Mouse (Mus musculus): ENCODE measurements at regions not wholly inside any gene's neighbourhood (a gene's known extent, or its start where the extent isn't known, plus 50 kb on each side); places are given as distances from the start of the nearest gene placed in this dataset.
"Not testable (repeated sequence)": the region's sequence is repeated elsewhere in the genome, so short reads cannot be mapped to it uniquely, and the experiment has no call there.

- not testable (repeated sequence) for DNase-seq (ENCODE audit: low spot score)
These were observed 621.3 kb upstream of the Dsel start for GRCm38 (mm10) chr1:112486046-112486445.

GRCm38 (mm10) chr1:112456047-112456446, 591.3 kb upstream of the Dsel start:
- peak; percentile 74 for DNase-seq (ENCODE audit: low spot score)

GRCm38 (mm10) chr1:112452390-112452789, 587.7 kb upstream of the Dsel start:
- no peak for DNase-seq (ENCODE audit: low spot score)

GRCm38 (mm10) chr1:112451622-112452021, 586.9 kb upstream of the Dsel start:
- DNase-seq (ENCODE audit: low spot score) = no peak

GRCm38 (mm10) chr1:112439109-112439508, 574.4 kb upstream of the Dsel start:
- no peak for DNase-seq (ENCODE audit: low spot score)

- peak; percentile 52 for DNase-seq (ENCODE audit: low spot score)
These were observed 551.8 kb upstream of the Dsel start for GRCm38 (mm10) chr1:112416350-112417083.

- DNase-seq (ENCODE audit: low spot score) = peak; percentile 66
These were observed 524.1 kb upstream of the Dsel start for GRCm38 (mm10) chr1:112388807-112389206.

GRCm38 (mm10) chr1:112384015-112384414, 519.3 kb upstream of the Dsel start:
- DNase-seq (ENCODE audit: low spot score) = no peak

GRCm38 (mm10) chr1:112379651-112380264, 515.0 kb upstream of the Dsel start:
- peak; percentile 58 for DNase-seq (ENCODE audit: low spot score)

- DNase-seq (ENCODE audit: low spot score) = peak; percentile 42
These were observed 513.9 kb upstream of the Dsel start for GRCm38 (mm10) chr1:112378660-112379059.

GRCm38 (mm10) chr1:112355816-112356215, 491.1 kb upstream of the Dsel start:
- DNase-seq (ENCODE audit: low spot score) = no peak

Data from testis, postnatal 10 days (tissue).